Mouse (Mus musculus) liver, embryonic 14.5 days (tissue): ENCODE data around the gene Rrp12.

ENCODE experiments used
- CTCF ChIP-seq: IDR thresholded peaks from 2 replicates; pipeline ENCODE4 v1.5.1; 2016; ENCODE audit warnings: antibody characterized with exemption, low read depth, control low read depth
- EP300 ChIP-seq: IDR thresholded peaks from 2 replicates; pipeline ENCODE4 v1.6.1; 2016; ENCODE audit warnings: antibody characterized with exemption, low read depth

DNA sequence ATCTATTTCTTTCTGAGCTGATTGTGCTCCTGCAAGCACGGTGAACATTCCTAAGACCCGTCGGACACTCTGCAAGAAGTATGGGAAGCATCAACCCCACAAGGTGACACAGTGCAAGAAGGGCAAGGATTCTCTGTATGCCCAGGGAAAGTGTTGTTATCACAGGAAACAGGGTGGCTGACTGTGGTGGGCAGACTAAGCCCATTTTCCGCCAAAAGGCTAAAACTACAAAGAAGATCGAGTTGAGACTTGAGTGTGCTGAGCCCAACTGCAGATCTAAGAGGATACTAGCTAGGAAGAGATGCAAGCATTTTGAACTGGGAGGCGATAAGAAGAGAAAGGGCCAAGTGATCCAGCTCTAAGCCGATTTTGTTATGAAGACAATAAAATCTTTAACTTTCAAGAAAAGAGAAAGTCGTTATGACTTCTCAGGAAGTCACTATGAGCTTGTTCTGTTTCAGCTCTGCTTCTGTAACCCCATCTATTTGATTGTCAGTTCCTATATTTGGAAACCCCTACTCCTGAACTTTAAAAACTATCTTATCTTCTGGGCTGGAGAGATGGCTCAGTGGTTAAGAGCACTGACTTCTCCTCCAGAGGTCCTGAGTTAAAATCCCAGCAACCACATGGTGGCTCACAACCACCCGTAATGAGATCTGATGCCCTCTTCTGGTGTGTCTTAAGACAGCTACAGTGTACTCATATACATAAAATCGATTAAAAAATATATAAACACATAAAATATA, 7.0 kb upstream of the Rrp12 start:
- TF ChIP-seq CTCF (no peak), EP300 (no peak)
